Mouse (Mus musculus) urinary bladder, postnatal 14 days (tissue): ENCODE measurements around the gene Fam83e.
A peak's percentile ranks its signal among the peaks of the same experiment; 100 is the strongest.

Experiments used
- DNase-seq: peaks from one replicate; pipeline ENCODE4 v3.0.0; 2021; ENCODE audit warnings: low spot score

Gene Fam83e

DNA sequence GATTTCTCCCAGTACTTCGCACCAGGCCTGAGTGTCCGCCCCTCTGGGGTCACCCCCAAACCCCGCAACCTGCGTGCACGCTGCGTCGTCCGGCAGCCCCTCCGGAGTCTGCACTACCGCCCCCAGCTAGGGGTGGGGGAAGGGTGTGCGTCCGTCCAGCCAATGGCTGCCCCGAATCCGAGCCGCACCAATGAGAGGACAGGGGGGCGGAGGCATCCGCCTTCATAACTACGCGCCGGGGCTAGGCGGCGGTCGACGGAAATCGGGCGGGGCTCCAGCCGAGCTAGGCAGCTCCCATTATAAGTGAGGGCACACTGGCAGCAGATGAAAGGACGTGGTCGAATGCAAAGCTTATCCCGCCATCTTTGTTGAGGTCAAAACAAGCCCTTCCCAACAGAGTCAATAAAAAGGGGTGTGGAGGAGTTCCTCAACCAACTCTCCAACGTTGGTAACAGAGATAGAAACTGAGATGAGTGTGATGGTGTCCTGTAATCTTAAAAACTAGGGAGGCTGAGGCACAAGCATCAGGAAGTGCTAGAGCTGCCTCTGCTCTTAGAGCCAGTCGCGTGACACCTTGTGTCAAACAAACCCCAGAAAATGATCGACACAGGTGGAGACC lies 5.8 kb upstream of the Fam83e start, which contains the start of gene Rpl18:
Rpl18 (plus strand) TSS at position 368 of the 619 bp plus-strand sequence.
- DNase-seq = peak; percentile 98

DNA sequence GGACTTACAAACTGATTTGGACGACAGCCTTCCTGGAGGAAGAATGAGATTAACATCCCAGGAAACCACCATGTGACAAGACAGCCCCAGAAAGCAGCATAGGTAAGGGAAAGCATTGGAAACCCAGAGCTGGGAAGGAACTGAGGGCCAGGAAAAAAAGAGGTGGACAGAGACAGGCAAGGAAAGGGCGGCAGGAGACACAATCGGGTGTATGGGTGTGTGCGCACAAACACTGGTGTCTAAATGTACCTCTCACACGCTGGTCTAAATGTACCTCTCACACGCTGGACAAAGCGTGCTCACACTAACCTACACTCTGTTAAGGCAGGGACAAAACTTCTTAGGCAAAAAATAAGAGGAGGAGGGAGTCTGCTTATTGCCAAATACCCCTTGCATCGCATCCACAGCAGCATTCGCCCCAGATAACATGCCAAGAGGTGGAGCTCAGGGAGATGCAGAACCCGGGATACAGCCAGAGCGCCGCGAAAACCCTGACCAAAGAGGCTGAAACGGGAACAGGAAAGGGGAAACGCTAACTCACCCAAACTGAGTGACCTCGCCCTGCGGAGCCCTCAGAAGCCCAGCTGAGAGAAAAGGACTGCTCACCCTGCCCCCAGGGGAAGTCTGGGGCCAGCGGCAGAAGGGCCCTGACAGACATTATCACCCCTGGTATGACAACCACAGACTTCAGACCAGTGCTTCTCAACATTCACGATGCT lies 5.1 kb upstream of the Fam83e start:
- DNase-seq = no peak

DNA sequence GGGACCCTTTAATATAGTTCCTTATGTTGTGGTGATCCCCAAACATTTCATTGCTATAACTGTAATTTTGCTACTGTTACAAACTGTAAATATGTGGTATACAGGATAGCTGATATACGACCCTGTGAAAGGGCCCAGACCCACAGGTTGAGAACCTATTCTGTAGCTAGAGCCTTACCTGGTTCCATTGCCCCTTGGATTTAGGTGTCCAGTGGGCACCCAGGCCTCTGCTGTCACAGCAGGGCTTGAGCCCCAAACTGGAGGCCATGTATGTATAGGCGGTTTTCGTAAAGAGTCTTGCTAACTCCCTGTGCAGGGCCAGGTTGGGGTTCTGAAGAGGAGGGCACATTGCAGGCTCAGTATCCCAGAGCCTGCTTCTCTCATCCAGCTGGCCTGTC lies 4.6 kb upstream of the Fam83e start:
- DNase-seq = no peak

DNA sequence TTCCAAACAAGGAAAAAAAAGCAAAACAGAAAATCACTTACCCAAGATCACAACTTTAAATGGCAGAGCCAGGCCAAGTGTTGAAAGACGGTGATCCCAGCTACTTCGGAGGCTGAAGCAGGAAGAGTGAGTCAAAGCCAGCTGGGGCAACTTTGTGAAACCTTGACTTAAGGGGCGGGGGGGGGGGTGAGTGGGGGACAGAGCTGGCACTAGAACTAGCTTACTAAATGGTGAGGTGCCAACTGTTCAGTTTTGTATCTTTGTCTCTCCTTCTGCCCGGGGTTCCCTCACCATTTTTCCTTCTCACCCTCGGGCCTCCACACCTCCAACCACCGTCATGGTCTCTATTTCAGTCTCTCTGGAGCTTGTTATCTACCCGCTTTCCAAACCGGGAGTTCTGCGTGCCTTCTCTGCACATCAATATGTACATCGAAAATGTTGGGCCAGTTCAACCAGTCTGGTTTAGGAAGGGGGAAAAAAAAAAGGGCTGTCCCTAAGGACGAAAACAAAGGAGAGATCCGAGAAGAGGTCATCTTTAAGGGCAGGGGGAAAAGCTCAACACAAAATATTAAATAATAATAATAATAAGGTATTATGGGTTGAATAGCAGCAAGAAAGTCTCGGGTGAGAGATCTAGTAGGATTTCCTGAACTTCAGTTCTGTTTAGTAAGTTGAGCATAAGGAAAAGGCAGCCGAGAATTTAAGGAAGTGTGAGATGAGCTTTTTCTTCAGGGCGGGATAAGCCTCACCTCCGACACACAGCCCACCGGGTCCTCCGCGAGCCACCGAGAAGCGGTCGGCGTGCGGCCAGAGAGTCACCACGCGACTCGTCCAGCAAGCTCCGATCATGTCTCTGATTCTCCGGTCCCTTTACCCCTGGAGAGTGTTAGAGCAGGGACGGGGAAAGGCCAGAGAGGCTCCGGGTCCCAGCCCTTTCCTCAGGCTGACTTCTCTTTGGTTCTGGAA lies 3.8 kb upstream of the Fam83e start:
- DNase-seq = no peak

DNA sequence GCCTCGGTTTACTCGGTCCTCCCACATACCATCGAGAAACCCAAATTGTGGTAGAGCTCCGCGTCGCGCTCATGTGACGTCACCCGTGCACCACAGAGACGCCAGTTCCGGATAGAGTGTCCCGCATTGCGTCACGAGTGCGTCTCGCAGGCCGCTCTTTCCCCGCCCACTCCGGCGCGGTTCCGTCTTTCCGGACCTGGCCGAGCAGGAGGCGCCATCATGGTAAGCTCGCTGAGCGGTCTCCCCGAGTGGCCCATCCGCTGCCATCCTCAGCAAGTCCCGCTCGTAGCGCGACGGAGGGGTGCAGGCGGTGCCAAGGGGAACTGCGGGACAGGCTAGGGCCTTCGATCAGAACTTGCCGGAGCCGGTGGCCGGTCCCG lies 3.1 kb upstream of the Fam83e start, which contains the start of gene Sphk2:
Sphk2 (minus strand) TSS at position 85 of the 380 bp plus-strand sequence.
- peak; percentile 99 for DNase-seq

DNA sequence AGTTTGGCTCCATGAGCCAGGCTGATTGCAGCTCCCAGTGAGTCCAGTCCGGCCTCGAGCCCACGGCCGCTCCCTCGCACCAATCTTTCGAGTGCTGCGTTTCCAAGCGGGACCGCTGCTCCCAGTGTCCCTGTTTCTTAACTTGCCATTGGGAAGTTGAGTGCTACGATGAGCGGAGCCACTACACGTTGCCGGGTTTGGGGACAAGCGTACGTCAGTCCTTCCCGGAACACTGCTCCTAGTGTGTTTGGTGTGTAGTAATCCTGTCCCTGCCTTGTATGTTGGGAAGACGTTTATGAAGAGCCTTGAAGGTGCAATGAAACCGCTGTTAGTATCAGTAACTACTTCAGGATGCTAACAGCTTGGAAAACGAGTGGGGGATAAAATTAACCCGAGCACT lies 2.7 kb upstream of the Fam83e start:
- no peak for DNase-seq

DNA sequence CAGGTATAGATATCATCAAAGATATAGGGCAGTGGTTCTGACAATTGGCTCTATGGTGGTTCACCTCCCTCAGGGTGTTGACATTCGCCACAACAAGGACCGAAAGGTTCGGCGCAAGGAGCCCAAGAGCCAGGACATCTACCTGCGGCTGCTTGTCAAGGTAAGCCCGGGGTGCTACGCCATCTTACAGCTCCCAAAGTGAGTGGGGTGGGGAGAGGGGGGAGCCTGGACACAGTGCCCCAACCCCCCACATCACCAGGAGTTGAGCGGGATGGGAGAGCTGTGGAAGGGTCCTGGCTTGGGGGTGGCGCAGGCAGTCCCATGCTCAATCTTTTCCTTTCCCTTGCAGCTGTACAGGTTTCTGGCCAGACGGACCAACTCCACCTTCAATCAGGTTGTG lies 1.8 kb upstream of the Fam83e start:
- DNase-seq = no peak

DNA sequence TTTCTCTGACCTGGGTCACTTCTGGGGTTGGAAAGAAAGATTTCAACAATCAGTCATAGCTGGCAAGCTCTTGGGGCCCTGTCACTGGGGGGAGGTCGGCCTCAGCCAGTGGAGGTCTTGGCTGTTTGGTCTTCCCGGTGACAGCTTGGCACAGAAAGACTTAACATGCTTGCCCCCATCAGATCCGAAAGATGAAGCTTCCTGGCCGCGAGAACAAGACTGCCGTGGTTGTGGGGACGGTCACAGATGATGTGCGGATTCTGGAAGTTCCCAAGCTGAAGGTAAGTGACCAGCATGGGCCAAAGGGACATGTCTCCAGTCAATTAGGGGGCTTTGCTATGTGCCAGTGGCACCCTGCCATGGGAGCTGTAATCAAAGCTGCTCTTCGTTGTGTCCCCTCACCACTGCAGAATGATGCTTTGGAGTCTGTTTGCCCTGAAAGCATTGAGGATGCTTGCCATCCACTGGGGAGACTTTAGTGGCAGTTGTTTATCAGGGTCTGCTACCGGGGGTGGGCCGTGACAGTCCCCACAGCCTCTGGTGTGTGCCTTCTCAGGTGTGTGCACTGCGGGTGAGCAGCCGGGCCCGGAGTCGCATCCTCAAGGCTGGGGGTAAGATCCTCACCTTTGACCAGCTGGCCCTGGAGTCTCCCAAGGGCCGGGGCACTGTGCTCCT lies 1.1 kb upstream of the Fam83e start:
- no peak for DNase-seq

DNA sequence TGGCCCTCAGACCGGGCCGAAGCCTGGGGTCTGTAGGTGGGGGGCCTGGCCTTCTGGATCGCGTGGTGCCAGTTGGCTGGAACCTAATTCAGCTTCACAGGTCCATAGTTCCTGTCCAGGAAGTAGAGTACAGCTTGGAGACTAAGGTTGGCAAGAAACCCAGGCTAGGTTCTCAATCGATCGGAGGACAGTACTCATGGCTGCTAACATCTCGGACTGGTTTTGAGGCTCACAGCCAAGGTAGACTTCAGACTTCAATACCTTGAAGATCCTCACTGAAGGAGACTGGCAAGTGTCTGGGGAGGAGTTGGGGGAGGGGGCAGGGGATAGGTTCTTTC lies 191 bp downstream of the Fam83e start:
- DNase-seq = no peak

DNA sequence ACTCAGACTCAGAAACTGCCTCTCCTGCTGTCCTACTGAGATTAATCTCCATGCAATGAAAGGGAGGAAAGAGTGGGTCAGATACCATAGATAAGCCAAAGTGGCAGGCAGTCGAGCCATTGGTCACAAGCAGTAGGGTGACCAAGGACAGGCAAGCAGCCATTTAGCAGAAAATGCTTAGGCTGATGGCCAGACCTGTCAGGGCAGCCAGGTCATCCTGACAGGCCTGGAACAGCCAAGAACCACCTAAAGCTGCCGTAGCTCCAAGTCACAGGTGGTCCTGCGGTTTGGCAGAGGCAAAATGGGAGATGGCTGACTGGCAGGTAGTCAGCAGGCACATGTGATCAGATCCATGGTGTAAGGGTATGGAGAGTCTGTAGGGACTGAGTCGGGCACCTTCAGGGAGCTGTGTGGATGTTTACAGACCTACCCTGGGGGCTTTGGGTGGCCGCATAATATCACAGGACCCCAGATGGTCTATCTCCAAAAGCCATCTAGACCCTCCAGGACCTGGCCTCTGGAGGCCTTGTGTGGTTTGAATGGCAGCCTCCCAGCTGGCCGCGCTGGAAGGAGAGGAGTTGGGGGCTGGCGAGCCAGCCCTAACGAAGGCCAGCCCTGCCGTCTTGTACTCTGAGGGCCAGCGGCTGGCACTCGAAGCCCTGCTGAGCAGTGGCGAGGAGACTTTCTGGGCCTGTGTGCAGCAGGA lies 783 bp downstream of the Fam83e start:
- no peak for DNase-seq

DNA sequence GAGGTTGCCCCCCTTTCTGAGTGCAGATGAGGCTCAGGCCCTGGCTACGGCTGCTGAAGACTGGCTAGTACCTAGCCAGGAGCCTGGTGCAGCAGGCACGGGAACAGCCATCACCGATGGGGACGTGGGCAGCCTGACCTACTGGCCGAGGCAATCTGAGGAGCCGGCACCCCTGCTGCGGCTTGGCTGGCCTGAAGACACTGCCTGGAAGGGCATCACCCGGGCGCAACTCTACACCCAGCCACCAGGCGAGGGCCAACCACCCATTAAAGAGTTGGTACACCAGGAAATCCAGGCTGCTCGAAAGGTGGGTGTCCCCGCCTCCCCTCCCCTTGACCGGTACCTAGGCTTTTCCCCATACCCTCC lies 1.3 kb downstream of the Fam83e start:
- no peak for DNase-seq

DNA sequence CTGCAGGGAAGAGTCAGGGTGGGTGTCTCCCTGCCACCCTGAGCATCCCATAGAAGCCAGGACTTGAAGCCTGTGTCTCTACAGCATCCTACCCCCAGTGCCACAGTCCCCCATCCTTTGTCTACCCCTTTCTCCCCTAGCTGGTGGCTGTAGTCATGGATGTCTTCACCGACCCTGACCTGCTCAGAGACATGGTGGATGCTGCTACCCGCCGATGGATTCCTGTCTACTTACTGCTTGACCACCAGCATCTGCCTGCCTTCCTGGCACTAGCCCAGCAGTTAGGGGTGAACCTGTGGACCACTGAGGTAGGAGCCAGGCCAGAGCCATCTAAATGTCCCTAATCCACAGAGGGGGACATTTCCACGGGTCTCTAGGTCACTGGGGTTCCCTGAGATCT lies 2.3 kb downstream of the Fam83e start:
- DNase-seq = no peak

DNA sequence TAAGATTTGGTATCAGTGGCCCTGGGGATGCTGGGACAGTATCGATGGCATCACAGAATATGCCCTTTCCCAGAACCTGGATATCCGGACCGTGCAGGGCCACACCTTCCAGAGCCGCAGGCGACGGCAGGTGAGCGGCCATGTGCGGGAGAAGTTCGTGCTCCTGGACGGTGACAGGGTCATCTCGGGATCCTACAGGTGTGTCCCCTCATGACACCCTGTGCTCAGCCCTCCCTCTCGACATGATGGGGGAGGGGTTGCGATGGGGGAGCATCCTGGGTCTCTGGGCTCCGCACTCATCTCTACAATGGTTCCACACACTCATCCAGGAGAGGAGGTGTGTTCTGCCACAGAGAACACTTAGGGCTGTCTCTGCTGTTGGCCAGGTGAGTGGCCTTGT lies 2.8 kb downstream of the Fam83e start:
- no peak for DNase-seq

DNA sequence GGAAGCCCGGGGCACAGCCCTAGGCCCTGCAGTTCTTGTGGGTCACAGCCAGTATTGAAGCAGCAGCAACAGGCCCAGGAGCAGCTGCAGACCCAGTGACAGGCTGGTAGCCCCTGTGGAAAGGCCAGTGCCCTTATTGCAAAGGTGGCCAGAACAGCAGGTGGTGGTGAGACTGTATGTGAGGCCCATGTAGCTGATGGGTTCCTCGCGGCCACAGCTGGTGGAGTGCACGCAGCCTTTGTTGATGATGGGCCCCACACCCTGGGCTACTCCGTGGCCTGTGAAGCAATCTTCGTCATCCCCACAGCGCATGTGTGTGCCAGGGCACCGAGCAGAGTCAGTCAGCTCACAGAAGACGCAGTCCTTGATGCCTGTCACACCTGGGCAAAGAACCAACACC lies 4.1 kb downstream of the Fam83e start:
- no peak for DNase-seq

DNA sequence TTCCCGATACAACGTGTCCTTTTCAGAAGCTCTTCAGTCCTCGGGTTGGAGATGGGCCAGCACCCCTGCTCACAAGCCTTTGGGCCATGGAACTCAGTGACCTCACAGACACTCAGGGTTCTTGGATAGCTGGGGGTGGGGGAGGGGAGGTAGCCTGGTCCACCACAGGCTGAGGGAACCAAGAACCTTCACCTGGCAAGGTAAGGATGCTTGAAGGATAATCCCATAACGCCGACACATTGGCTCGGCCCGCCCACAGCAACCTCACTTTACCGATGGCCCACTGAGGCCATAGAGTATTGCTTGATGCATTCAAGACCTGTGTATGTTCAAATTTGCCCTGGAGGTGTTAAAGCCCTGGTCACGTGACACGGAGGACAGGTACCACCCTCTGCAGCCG lies 4.7 kb downstream of the Fam83e start, which contains the start of gene Spaca4:
Spaca4 (minus strand) TSS at position 101 of the 400 bp plus-strand sequence.
- DNase-seq = no peak

DNA sequence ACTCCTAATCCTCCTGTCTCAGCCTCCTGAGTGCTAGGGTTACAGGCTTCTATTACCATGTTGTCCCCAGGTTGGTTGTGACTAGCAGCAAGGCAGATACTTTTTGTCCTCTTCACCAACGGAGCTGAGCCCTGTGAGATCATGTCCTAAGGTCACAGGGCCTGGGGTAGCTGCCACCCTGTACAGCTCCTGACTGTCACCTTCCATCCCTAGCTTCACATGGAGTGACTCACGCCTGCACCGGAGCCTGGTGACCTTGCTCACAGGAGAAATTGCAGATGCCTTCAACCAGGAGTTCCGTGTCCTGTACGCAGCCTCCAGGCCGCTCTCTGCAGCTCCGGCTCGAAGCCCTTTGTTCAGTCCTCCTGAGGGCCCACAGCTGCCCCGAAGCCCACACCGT lies 5.4 kb downstream of the Fam83e start:
- DNase-seq = no peak

DNA sequence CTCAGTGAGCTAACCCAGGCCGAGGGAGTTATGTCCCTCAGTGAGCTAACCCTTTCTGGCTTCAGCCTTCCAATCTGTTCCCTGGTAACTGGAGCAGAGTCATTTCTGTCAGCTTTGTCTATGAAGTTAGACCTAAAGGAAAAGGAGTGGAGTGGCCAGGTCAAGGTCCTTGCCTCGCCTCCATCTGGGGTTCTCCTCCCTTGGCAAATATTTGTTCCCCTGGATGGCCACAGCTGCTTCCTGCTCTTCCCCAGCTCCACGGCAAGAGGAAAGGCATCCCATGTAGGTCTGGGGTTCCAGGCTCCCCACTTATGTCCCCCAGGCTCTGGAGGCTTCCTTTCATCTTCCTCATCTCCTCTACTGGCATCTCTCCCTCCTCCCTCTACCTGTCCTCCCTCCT lies 6.6 kb downstream of the Fam83e start:
- no peak for DNase-seq

DNA sequence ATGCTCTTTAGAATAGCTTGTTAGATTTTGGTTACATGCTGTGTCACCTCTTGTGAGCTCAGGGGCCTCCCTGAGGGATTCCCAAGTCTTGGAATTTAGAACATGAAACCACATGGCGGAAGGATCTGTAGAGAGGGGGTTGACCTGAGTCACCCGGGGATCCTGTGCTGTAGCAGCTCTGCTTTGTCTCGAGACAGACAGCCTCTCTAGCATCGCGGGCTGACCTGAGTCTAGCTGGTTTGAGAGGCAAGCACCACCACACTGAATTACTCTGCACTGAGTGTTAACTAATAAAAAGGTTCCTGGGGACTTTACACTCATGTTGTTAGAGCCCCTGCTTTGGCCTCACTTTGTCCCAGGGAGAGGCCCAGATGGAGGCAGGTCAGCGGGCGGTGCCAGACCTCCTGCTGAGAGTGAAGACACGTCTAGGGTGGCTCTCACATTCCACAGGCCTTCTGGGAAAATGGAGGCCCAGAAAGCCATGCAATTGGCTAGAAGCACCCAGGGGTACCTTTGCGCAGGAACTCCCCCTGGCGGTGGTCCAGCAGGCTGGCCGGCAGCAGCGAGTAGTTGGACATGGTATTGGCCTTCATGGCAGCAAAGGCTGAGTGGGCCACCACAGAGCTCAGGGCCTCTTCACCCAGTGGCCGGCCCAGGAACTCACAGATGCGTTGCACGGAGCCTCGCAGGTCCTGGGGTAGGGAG lies 9.9 kb downstream of the Fam83e start:
- DNase-seq = no peak

DNA sequence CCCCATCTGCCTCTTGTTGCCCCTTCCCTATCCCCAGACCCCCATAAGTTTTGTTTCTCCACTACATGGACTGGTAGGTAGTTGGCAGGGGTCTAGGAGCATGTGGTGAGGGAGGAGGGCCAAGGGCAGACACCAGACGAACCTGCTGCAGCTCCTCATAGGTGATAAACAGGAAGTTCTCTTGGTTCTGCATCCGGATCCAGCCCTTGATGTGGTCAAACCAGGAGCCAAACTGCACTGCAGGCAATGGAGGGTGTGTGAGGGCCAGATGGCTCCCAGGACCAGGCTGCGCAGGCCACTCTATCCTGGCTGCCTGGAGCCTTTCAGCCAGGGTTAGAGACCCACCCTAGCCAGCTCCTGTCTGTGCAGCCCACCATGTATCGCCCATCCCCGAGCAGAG lies 12.5 kb downstream of the Fam83e start:
- DNase-seq = no peak

DNA sequence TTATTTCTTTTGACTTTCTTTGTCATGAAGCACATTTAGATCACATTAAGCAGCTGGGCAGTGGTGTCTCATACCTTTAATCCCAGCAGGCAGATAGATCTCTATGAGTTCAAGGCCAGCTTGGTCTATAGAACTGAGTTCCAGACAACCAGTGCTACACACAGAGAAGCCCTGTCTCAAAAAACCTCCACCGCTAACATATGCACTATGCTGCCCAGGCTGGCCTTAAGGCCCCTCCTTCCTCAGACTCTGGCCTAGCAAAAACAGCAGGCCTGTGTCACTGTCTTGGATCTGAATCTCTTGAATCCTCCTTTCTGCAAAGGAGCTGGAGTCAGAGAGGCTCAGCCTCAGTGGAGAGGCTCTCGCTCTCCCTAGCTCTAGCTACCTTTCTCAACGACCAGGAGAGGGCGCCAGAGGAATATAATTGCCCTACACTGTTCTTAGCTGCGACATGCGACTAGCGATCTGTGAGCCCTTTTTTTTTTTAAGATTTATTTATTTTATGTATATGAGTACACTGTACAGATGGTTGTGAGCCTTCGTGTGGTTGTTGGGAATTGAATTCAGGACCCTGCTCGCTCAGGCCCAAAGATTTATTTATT lies 18.3 kb downstream of the Fam83e start:
- peak; percentile 87 for DNase-seq

DNA sequence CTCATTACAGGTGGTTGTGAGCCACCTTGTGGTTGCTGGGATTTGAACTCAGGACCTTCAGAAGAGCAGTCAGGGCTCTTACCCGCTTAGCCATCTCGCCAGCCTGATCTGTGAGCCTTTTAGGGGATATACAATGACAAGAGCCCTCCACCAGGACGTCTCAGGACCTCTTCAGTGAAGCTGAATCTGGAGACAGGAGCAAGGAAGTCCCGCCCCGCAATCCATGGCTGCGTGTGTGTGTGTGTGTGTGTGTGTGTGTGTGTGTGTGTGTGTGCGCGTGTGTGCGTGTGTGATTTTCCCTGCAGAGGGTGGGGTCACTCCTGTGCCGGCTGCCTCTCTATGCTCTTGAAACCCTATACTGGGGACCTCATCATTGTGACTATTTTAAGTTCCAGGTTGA lies 18.8 kb downstream of the Fam83e start:
- DNase-seq = no peak
